Mouse (Mus musculus) embryonic facial prominence, embryonic 15.5 days (tissue): ENCODE measurements around the gene Pitpnm1. TPM values are rescaled to one million over a fixed set of nuclear protein-coding genes. Genes with fewer than 3 reads are reported as not detected.

Experiments
- ATAC-seq: fragments of 200-750 bp; cut with Nextera tagmentation; 2 replicates; pipeline ENCODE4 v1.8.0; 2017; ENCODE audit warnings: low read depth, moderate TSS enrichment; ENCODE audit not compliant: insufficient number of reproducible peaks, low FRiP score, low TSS enrichment
- H3K27ac ChIP-seq: fragments of 300-500 bp; sonication (generic); replicated peaks from 2 replicates; pipeline ENCODE4 v1.5.1; 2015; ENCODE audit warnings: mild to moderate bottlenecking, inconsistent platforms
- H3K27me3 ChIP-seq: fragments of 300-500 bp; sonication (generic); 2 replicates; pipeline ENCODE4 v1.6.1; 2015; ENCODE audit warnings: inconsistent platforms
- H3K36me3 ChIP-seq: fragments of 300-500 bp; sonication (generic); 2 replicates; pipeline ENCODE4 v1.6.1; 2015; ENCODE audit warnings: mild to moderate bottlenecking, inconsistent platforms
- H3K4me1 ChIP-seq: fragments of 300-500 bp; sonication (generic); 2 replicates; pipeline ENCODE4 v1.6.1; 2015; ENCODE audit warnings: inconsistent platforms
- H3K4me2 ChIP-seq: fragments of 300-500 bp; sonication (generic); replicated peaks from 2 replicates; pipeline ENCODE4 v1.6.1; 2015; ENCODE audit warnings: mild to moderate bottlenecking, inconsistent platforms
- H3K4me3 ChIP-seq: fragments of 300-500 bp; sonication (generic); replicated peaks from 2 replicates; pipeline ENCODE4 v1.5.1; 2015; ENCODE audit warnings: mild to moderate bottlenecking, inconsistent platforms
- H3K9ac ChIP-seq: fragments of 300-500 bp; sonication (generic); 2 replicates; pipeline ENCODE4 v1.6.1; 2015; ENCODE audit warnings: inconsistent platforms
- H3K9me3 ChIP-seq: fragments of 300-500 bp; sonication (generic); replicated peaks from 2 replicates; pipeline ENCODE4 v1.6.1; 2016; ENCODE audit warnings: inconsistent platforms
- WGBS: fragments of 180-500 bp; shearing (Covaris S2); methylation state at CpG from one replicate; pipeline ENCODE4 v1.1.7; 2015; 5-methylcytosine and 5-hydroxymethylcytosine counted together
- polyA plus RNA-seq: library from polyadenylated mRNA; unstranded; fragments of >200 nt; fragmentation: Nextera tagmentation; extraction: Ambion mirVana; gene quantifications from 2 replicates; pipeline ENCODE4 v1.2.1, GENCODE M21; 2015

Gene Pitpnm1
- polyA plus RNA-seq, 1 experiment from 2014 or later = 9.7 TPM

- no peak overlapping the region for H3K4me3 ChIP-seq
- peaks cover 2% of the 10 kb centered on the region; the same call in 1 of the 2 replicates for H3K27me3 ChIP-seq
- no peak for ATAC-seq
- H3K36me3 ChIP-seq = no peaks in the 10 kb centered on the region
- H3K4me1 ChIP-seq = no peaks in the 10 kb centered on the region
- WGBS = 89% methylated on average over 15 of the region's 15 CpGs
- no peak overlapping the region for H3K9ac ChIP-seq
- H3K9me3 ChIP-seq = no peaks in the 10 kb centered on the region
- H3K4me2 ChIP-seq = no peak overlapping the region
- H3K27ac ChIP-seq = no peak overlapping the region
These were observed 13.6 kb upstream of the Pitpnm1 start for GRCm38 (mm10) chr19:4086156-4086555.

DNA sequence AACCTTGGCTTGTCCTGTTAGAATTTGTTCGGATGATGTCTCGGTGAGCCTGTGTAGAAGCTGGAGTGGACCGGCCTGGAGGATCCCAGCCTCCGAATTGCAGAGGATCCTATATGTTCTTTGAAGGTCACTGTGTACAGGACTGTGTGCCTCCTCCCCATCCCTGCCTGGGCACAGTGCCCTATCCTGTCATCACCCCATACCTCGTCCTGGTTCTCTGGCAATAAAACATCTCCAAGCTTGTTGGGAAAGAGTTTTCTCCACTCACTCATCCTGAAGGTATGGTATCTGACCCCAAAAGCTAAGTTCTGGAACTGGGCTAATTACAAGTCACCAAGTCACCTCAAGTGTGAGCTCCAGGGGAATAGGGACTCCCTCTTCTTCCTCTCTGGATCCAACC, 12.7 kb upstream of the Pitpnm1 start:
- ATAC-seq = no peak
- H3K4me2 ChIP-seq = no peak overlapping the region

DNA sequence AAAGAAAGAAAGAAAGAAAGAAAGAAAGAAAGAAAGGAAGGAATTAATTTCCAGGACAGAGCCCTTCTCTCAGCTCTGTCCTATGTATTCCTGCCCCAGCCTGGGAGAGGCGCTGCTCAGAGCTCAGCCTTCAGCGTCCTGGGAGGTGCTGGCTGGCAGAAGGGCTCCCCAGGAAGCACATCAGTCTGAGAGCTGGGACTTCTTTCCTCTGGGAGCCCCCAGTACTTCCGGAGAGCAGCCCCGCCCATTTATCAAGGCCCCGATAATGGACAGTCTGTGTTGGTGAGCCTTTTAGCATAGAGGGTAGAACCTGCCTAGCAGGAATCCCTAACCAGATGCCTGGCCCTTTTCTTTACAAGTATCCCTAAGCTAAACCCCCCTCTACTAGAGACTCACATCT, 11.7 kb upstream of the Pitpnm1 start:
- Histone ChIP-seq H3K9me3 (no peaks in the 10 kb centered on the region), H3K4me3 (no peak overlapping the region), H3K27me3 (peaks cover 2% of the 10 kb centered on the region; the same call in 1 of the 2 replicates), H3K27ac (no peak overlapping the region), H3K36me3 (no peaks in the 10 kb centered on the region), H3K4me2 (no peak overlapping the region), H3K4me1 (no peaks in the 10 kb centered on the region), H3K9ac (no peak overlapping the region)
- 47% methylated on average over 5 of the region's 5 CpGs for WGBS
- no peak for ATAC-seq

More for the DNA sequence above, 12.7 kb upstream of the Pitpnm1 start:
- Histone ChIP-seq H3K4me3 (no peak overlapping the region), H3K4me1 (no peaks in the 10 kb centered on the region), H3K9me3 (no peaks in the 10 kb centered on the region), H3K27me3 (peaks cover 2% of the 10 kb centered on the region; the same call in 1 of the 2 replicates), H3K27ac (no peak overlapping the region), H3K36me3 (no peaks in the 10 kb centered on the region), H3K9ac (no peak overlapping the region)
- WGBS = 80% methylated on average over 5 of the region's 5 CpGs

DNA sequence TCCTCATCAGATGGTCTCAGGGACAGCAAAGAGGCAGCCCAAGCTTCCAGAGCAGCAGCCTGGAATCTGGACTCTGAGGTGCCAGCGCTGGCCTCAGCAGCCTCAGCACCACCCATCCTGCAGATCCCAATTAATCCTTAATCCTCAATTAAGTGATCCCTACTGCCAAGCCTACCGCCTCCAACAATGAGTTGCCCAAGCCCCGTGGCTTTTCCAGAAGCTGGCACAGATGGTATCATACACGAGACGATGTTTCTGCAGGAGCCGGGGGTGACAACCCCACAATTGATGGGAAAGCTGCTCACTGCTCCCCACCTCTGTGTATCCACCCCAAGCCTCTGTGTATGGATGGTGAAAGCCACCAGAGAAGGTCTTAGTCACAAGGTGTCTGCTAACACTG, 10.7 kb upstream of the Pitpnm1 start:
- Histone ChIP-seq H3K4me2 (no peak overlapping the region), H3K9me3 (no peaks in the 10 kb centered on the region), H3K4me3 (no peak overlapping the region), H3K4me1 (no peaks in the 10 kb centered on the region), H3K36me3 (no peaks in the 10 kb centered on the region), H3K9ac (no peak overlapping the region), H3K27me3 (peaks cover 2% of the 10 kb centered on the region; the same call in 1 of the 2 replicates), H3K27ac (no peak overlapping the region)
- 73% methylated on average over 6 of the region's 6 CpGs for WGBS
- ATAC-seq = no peak

DNA sequence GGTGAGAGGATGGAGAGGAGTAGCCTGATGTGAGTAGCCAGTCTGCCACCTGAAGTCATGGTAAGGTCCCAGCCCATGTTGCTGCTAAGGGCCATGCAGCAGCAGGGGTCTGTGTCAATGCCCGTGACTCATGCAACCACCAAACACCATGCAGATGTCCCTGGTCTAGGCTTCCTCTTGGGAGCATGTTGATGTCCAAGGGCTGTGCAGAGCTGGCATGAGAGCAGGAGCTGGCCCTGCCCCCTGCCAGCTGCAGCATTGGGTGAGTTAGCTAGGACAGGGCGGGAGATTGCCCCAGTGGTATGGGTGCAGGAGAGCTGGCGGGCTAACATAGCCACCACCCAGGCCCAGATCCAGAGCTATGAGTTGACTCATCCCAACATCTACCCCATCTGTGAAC, 9.4 kb upstream of the Pitpnm1 start:
- H3K36me3 ChIP-seq = no peaks in the 10 kb centered on the region
- no peaks in the 10 kb centered on the region for H3K9me3 ChIP-seq
- no peaks in the 10 kb centered on the region for H3K4me1 ChIP-seq
- H3K27me3 ChIP-seq = peaks cover 2% of the 10 kb centered on the region; the same call in 1 of the 2 replicates
- ATAC-seq = no peak
- 85% methylated on average over 3 of the region's 3 CpGs for WGBS
- H3K27ac ChIP-seq = no peak overlapping the region
- no peak overlapping the region for H3K4me2 ChIP-seq
- H3K4me3 ChIP-seq = no peak overlapping the region
- no peak overlapping the region for H3K9ac ChIP-seq

GRCm38 (mm10) chr19:4091383-4091782, 8.4 kb upstream of the Pitpnm1 start:
- no peak overlapping the region for H3K27ac ChIP-seq
- H3K4me3 ChIP-seq = no peak overlapping the region
- no peak overlapping the region for H3K9ac ChIP-seq
- no peaks in the 10 kb centered on the region for H3K36me3 ChIP-seq
- peaks cover 2% of the 10 kb centered on the region; the same call in 1 of the 2 replicates for H3K27me3 ChIP-seq
- no peak for ATAC-seq
- H3K9me3 ChIP-seq = no peaks in the 10 kb centered on the region
- H3K4me2 ChIP-seq = no peak overlapping the region
- 53% methylated on average over 2 of the region's 2 CpGs for WGBS
- peaks cover 6% of the 10 kb centered on the region; the same call in 1 of the 2 replicates for H3K4me1 ChIP-seq

- Histone ChIP-seq H3K9me3 (no peaks in the 10 kb centered on the region), H3K27ac (no peak overlapping the region), H3K4me3 (no peak overlapping the region), H3K4me2 (no peak overlapping the region), H3K4me1 (peaks cover 17% of the 10 kb centered on the region), H3K9ac (no peak overlapping the region), H3K36me3 (no peaks in the 10 kb centered on the region), H3K27me3 (peaks cover 2% of the 10 kb centered on the region; the same call in 1 of the 2 replicates)
- ATAC-seq = no peak
- 83% methylated on average over 3 of the region's 3 CpGs for WGBS
These were observed 7.0 kb upstream of the Pitpnm1 start for GRCm38 (mm10) chr19:4092750-4093149.

DNA sequence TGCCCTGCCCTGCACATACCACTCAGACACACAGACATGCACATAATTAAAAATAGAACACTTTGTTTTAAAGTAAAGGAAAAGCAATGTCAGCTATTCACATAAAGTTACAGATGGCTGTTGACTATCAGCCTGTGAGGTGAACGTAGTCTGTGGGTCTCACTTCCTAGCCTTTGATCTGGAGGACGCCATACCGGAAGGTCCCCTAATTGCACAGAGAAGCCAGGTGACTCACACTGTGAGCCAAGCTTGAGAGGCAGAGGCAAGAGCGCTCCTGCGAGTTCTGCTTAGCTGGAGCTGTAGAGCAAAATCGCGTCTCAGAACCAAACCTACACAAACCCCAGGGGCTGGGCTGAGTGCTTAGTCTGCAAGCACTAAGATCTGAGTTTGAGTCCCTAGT, 6.0 kb upstream of the Pitpnm1 start:
- Histone ChIP-seq H3K4me1 (peaks cover 26% of the 10 kb centered on the region), H3K27me3 (peaks cover 2% of the 10 kb centered on the region; the same call in 1 of the 2 replicates), H3K9ac (no peak overlapping the region), H3K27ac (no peak overlapping the region), H3K9me3 (no peaks in the 10 kb centered on the region), H3K4me3 (no peak overlapping the region), H3K4me2 (no peak overlapping the region), H3K36me3 (no peaks in the 10 kb centered on the region)
- WGBS = 63% methylated on average over 7 of the region's 7 CpGs
- ATAC-seq = no peak

DNA sequence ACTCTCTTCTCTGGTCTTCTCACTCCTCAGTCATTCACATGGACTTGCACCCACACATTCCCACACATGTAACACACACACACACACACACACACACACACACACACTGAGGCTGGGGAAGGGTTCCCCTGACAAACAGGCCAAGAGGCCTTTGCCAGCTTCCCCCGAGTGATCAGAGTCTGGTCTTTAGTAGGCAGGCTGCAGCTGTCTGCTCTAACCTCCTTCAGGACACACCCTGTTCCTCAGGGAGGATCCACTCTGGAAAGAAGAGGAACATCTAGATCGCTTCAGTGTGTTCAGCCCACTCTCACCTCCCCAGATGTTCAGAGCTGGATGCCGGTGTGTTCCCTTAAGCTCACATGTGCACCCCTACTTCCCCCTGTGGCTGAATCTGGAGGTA, 5.5 kb upstream of the Pitpnm1 start:
- H3K4me3 ChIP-seq = no peak overlapping the region
- no peaks in the 10 kb centered on the region for H3K9me3 ChIP-seq
- H3K9ac ChIP-seq = no peak overlapping the region
- H3K27me3 ChIP-seq = peaks cover 2% of the 10 kb centered on the region; the same call in 1 of the 2 replicates
- H3K4me2 ChIP-seq = no peak overlapping the region
- H3K27ac ChIP-seq = no peak overlapping the region
- H3K36me3 ChIP-seq = no peaks in the 10 kb centered on the region
- 67% methylated on average over 3 of the region's 3 CpGs for WGBS
- ATAC-seq = no peak
- H3K4me1 ChIP-seq = peaks cover 32% of the 10 kb centered on the region

- Histone ChIP-seq H3K9ac (no peak overlapping the region), H3K4me2 (no peak overlapping the region), H3K27ac (no peak overlapping the region), H3K4me3 (no peak overlapping the region), H3K9me3 (no peaks in the 10 kb centered on the region), H3K36me3 (no peaks in the 10 kb centered on the region), H3K27me3 (no peaks in the 10 kb centered on the region), H3K4me1 (peaks cover 37% of the 10 kb centered on the region)
- WGBS = 79% methylated on average over 5 of the region's 5 CpGs
- no peak for ATAC-seq
These were observed 5.0 kb upstream of the Pitpnm1 start for GRCm38 (mm10) chr19:4094774-4095303.

DNA sequence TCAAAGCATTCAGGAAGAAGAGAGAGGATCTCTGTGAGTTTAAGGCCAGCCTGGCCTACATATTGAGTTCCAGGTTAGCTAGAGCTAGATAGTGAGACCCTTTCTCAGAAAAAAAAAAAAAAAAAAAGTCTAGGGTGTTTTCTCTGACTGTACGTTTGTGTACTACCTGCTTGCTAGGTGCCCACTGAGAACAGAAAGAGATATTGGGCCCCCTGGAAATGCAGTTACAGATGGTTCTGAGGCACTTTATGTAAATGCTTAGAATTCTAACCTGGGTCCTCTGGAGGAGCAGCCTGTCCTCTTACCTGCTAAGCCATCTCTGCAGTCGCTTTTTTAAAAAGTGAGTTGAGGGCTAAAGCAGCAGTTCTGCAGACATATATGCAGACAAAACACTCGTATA, 4.0 kb upstream of the Pitpnm1 start:
- no peak overlapping the region for H3K9ac ChIP-seq
- H3K36me3 ChIP-seq = no peaks in the 10 kb centered on the region
- H3K4me2 ChIP-seq = no peak overlapping the region
- no peak overlapping the region for H3K4me3 ChIP-seq
- no peak overlapping the region for H3K27ac ChIP-seq
- WGBS = 67% methylated on average over 3 of the region's 3 CpGs
- H3K27me3 ChIP-seq = peaks cover 7% of the 10 kb centered on the region
- ATAC-seq = no peak
- peaks cover 47% of the 10 kb centered on the region for H3K4me1 ChIP-seq
- H3K9me3 ChIP-seq = no peaks in the 10 kb centered on the region
